Mouse (Mus musculus) CH12.LX (cell line): ENCODE data around the gene Wnt1. TPM values are rescaled to one million over a fixed set of nuclear protein-coding genes. Genes with fewer than 3 reads are reported as not detected.
A peak's percentile ranks its signal among the peaks of the same experiment; 100 is the strongest.

Experiments used
- DNase-seq: peaks from one replicate; pipeline ENCODE4 v3.0.0-alpha.2; 2013; ENCODE audit errors: extremely low read depth
- H3K27ac ChIP-seq: 2 replicates; pipeline ENCODE4 v1.5.1; 2012; ENCODE audit warnings: low read depth, mild to moderate bottlenecking, control low read depth, moderate library complexity; ENCODE audit not compliant: insufficient read depth
- H3K27me3 ChIP-seq: replicated peaks from 2 replicates; pipeline ENCODE3; 2012; ENCODE audit warnings: inconsistent platforms
- H3K36me3 ChIP-seq, 2 experiments: replicated peaks in 1 of 2; 2 replicates each; pipeline versions ENCODE3 to v1.6.1; 2012; ENCODE audit warnings: inconsistent platforms in 1 of 2, low read length in 1 of 2, mild to moderate bottlenecking in 1 of 2, mixed read lengths in 1 of 2, moderate library complexity in 1 of 2; ENCODE audit not compliant: control insufficient read depth in 1 of 2, insufficient read depth in 1 of 2
- H3K4me1 ChIP-seq, 2 experiments: 2 replicates each; pipeline ENCODE4 v1.6.1; 2012; ENCODE audit warnings: inconsistent platforms in 1 of 2, moderate library complexity in 1 of 2; ENCODE audit not compliant: insufficient read depth in 2 of 2, control insufficient read depth in 1 of 2
- H3K4me2 ChIP-seq: 2 replicates; pipeline ENCODE4 v1.6.1; 2012; ENCODE audit warnings: low read depth, mild to moderate bottlenecking, control low read depth; ENCODE audit not compliant: poor library complexity, insufficient read depth, severe bottlenecking
- H3K4me3 ChIP-seq, 3 experiments: fragments of 150-350 bp in 1 of 3; sonication (generic) in 1 of 3; replicated peaks in 1 of 3; 2 replicates each; pipeline versions ENCODE3 to v1.5.1; 2011 to 2012; ENCODE audit warnings: low read depth in 2 of 3, low read length in 2 of 3, mild to moderate bottlenecking in 2 of 3, moderate library complexity in 2 of 3, control low read depth in 1 of 3, improper control_type of control experiment in 1 of 3, inconsistent platforms in 1 of 3, mixed read lengths in 1 of 3; ENCODE audit not compliant: poor library complexity in 1 of 3
- H3K79me2 ChIP-seq: replicated peaks from 2 replicates; pipeline ENCODE4 v1.6.1; 2012; ENCODE audit warnings: mild to moderate bottlenecking, moderate library complexity; ENCODE audit not compliant: control insufficient read depth, poor library complexity, insufficient read depth, severe bottlenecking; ENCODE audit errors: extremely low read depth
- H3K9ac ChIP-seq: 2 replicates; pipeline ENCODE4 v1.6.1; 2012; ENCODE audit warnings: low read depth, mild to moderate bottlenecking, control low read depth, moderate library complexity; ENCODE audit not compliant: insufficient read depth
- H3K9me3 ChIP-seq: replicated peaks from 2 replicates; pipeline ENCODE3; 2012; ENCODE audit warnings: low read length, inconsistent platforms, mixed read lengths
- EP300 ChIP-seq: IDR thresholded peaks from 2 replicates; pipeline ENCODE4 v1.6.1; 2011; ENCODE audit warnings: low read length, improper control_type of control experiment
- ETS1 ChIP-seq: conservative IDR thresholded peaks from 2 replicates; pipeline ENCODE4 v1.6.1; 2012; ENCODE audit warnings: low read depth, mild to moderate bottlenecking, inconsistent platforms, low read length, improper control_type of control experiment, moderate library complexity
- MEF2A ChIP-seq: IDR thresholded peaks from 2 replicates; pipeline ENCODE4 v1.6.1; 2014; ENCODE audit warnings: low read depth, mild to moderate bottlenecking, inconsistent platforms, low read length, improper control_type of control experiment, borderline replicate concordance
- MYC ChIP-seq: IDR thresholded peaks from 2 replicates; pipeline ENCODE4 v1.6.1; 2011; ENCODE audit warnings: low read depth, mild to moderate bottlenecking, improper control_type of control experiment, low read length
- TBP ChIP-seq: conservative IDR thresholded peaks from 2 replicates; pipeline ENCODE4 v1.6.1; 2011; ENCODE audit warnings: low read depth, low read length, improper control_type of control experiment
- UBTF ChIP-seq: IDR thresholded peaks from 2 replicates; pipeline ENCODE4 v1.6.1; 2012; ENCODE audit warnings: low read depth, mild to moderate bottlenecking, inconsistent platforms, low read length, improper control_type of control experiment, moderate library complexity
- USF2 ChIP-seq: conservative IDR thresholded peaks from 2 replicates; pipeline ENCODE4 v1.6.1; 2011; ENCODE audit warnings: low read depth, low read length, improper control_type of control experiment
- ZC3H11A ChIP-seq: IDR thresholded peaks from 2 replicates; pipeline ENCODE4 v1.6.1; 2012; ENCODE audit warnings: low read depth, mild to moderate bottlenecking, inconsistent platforms, low read length, improper control_type of control experiment
- ZNF384 ChIP-seq: IDR thresholded peaks from 2 replicates; pipeline ENCODE4 v1.6.1; 2012; ENCODE audit warnings: low read depth, low read length, improper control_type of control experiment, inconsistent platforms
- dilution Hi-C: fragments of 300-500 bp; cut with MboI; formaldehyde crosslinking; loops from 2 replicates; pipeline ENCODE4 v1.14.3; 2020; ENCODE audit warnings: low sequenced_read_pairs; ENCODE audit not compliant: extremely low pct_unique_long_range_greater_than_20kb, extremely low pct_ligation_motif_present
- in situ Hi-C: fragments of 300-500 bp; cut with MboI; formaldehyde crosslinking; loops from 3 replicates; pipeline ENCODE4 v1.14.3; 2019; ENCODE audit warnings: low sequenced_read_pairs, low pct_ligation_motif_present, low pct_unique_long_range_greater_than_20kb, mixed read lengths
- polyA plus RNA-seq: library from polyadenylated mRNA; unstranded; fragments of >175 nt; gene quantifications from 2 replicates; pipeline ENCODE4 v1.2.1, GENCODE M21; 2012; ENCODE audit warnings: low read depth; ENCODE audit not compliant: insufficient read length
- total RNA-seq, 2 experiments: library from RNA; depleted of rRNA; stranded (reverse); fragments of 300-350 nt in 1 of 2; fragments of >200 nt in 1 of 2; gene quantifications; 2 replicates each; pipeline ENCODE4 v1.2.3; 2012 to 2014

The Wnt1 gene
- total and polyA plus RNA-seq, 3 experiments, result not detected

GRCm38 (mm10) chr15:98832161-98833058, 42.8 kb downstream of the Wnt1 start:
- dilution Hi-C loops (no loop called here), in situ Hi-C loops (loop anchor here (5.0 kb wide), 1 partner anchor 35 kb away; no protein-coding TSS in a partner anchor)
- H3K27ac ChIP-seq, result peak overlapping the region; percentile 70
- DNase-seq, result peak; percentile 56
- H3K9me3 ChIP-seq, result no peaks in the 10 kb centered on the region
- peaks cover 45 to 63% of the 10 kb centered on the region in 2 experiments for H3K36me3 ChIP-seq
- peaks cover 5 to 28% of the 10 kb centered on the region in 2 experiments; a peak in 3 of 4 replicates for H3K4me1 ChIP-seq
- peaks cover 8% of the 10 kb centered on the region; the same call in 1 of the 2 replicates for H3K79me2 ChIP-seq
- H3K4me3 ChIP-seq, result peak overlapping the region in 1 of 3 experiments; percentile 20
- no peaks in the 10 kb centered on the region for H3K27me3 ChIP-seq
- peak overlapping the region; percentile 96 for H3K4me2 ChIP-seq
- peak overlapping the region; percentile 71; the same call in 1 of the 2 replicates for H3K9ac ChIP-seq
- TF ChIP-seq UBTF (no peak), ZNF384 (peak; percentile 87)

GRCm38 (mm10) chr15:98833281-98833680, 43.6 kb downstream of the Wnt1 start:
- Histone ChIP-seq H3K36me3 (peaks cover 45 to 64% of the 10 kb centered on the region in 2 experiments), H3K4me3 (no peak overlapping the region), H3K4me2 (no peak overlapping the region), H3K4me1 (peaks cover 5 to 25% of the 10 kb centered on the region in 2 experiments; a peak in 3 of 4 replicates), H3K79me2 (peaks cover 8% of the 10 kb centered on the region; the same call in 1 of the 2 replicates), H3K9ac (no peak overlapping the region), H3K27me3 (no peaks in the 10 kb centered on the region), H3K9me3 (no peaks in the 10 kb centered on the region), H3K27ac (no peak overlapping the region)
- in situ Hi-C loops (loop anchor here (5.0 kb wide), 1 partner anchor 34 kb away; no protein-coding TSS in a partner anchor), dilution Hi-C loops (no loop called here)
- TF ChIP-seq UBTF (no peak), ZC3H11A (no peak), ETS1 (no peak), USF2 (no peak), MYC (no peak)
- DNase-seq, result no peak

DNA sequence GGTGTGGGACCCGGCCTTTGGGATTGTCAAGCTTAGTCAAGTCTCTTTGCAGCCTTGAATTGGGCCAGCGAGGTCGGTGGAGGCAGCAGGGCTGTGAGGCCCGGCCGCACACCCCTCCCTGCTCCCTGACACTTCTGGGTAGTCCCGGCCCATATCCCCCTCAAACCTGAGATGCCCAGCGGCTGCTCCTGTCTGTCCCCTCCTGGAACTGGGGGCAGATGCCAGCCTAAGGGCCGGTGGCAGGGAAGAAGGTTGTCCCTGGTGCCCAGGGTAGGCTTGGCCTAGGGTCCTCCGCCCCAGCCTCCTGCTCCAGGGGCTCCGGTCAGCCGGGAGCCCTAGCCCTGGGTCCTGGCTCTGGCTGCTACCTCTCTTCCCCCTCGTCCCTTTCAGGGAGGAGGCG, 44.4 kb downstream of the Wnt1 start:
- dilution Hi-C loops, result no loop called here
- Histone ChIP-seq H3K4me1 (peaks cover 5 to 19% of the 10 kb centered on the region in 2 experiments; a peak in 3 of 4 replicates), H3K79me2 (peaks cover 8% of the 10 kb centered on the region; the same call in 1 of the 2 replicates), H3K27me3 (no peaks in the 10 kb centered on the region), H3K27ac (no peak overlapping the region), H3K9me3 (no peaks in the 10 kb centered on the region), H3K4me2 (no peak overlapping the region), H3K9ac (no peak overlapping the region), H3K36me3 (peaks cover 51 to 67% of the 10 kb centered on the region in 2 experiments), H3K4me3 (no peak overlapping the region)
- no peak for TF ChIP-seq MEF2A
- no peak for TF ChIP-seq TBP
- TF ChIP-seq USF2, result no peak
- TF ChIP-seq ZNF384, result no peak
- no peak for TF ChIP-seq EP300
- no peak for DNase-seq
- in situ Hi-C loops, result loop anchor here (5.0 kb wide), 1 partner anchor 33 kb away; no protein-coding TSS in a partner anchor
